Mouse (Mus musculus) forebrain, postnatal 0 days (tissue): Measurements from ENCODE around the gene Fos. TPM values are rescaled to one million over a fixed set of nuclear protein-coding genes. Genes with fewer than 3 reads are reported as not detected.

ENCODE experiments used
- ATAC-seq: fragments of 200-750 bp; cut with Nextera tagmentation; 2 replicates; pipeline ENCODE4 v1.8.0; 2017; ENCODE audit warnings: mild to moderate bottlenecking, moderate library complexity
- DNase-seq: peaks from one replicate; pipeline ENCODE4 v3.0.0-alpha.2; 2015
- H3K27ac ChIP-seq: fragments of 300-500 bp; sonication (generic); 2 replicates; pipeline ENCODE4 v1.5.1; 2014; ENCODE audit warnings: low read depth, mild to moderate bottlenecking, antibody characterized with exemption, low read length, moderate library complexity, mixed read lengths
- H3K27me3 ChIP-seq: fragments of 300-500 bp; sonication (generic); 2 replicates; pipeline ENCODE4 v1.6.1; 2014; ENCODE audit warnings: mild to moderate bottlenecking, low read length, mixed read lengths; ENCODE audit not compliant: insufficient read depth
- H3K36me3 ChIP-seq: fragments of 300-500 bp; sonication (generic); 2 replicates; pipeline ENCODE4 v1.6.1; 2014; ENCODE audit warnings: mild to moderate bottlenecking, moderate library complexity; ENCODE audit not compliant: insufficient read depth
- H3K4me1 ChIP-seq: fragments of 300-500 bp; sonication (generic); 2 replicates; pipeline ENCODE4 v1.6.1; 2014; ENCODE audit warnings: antibody characterized with exemption; ENCODE audit not compliant: insufficient read depth
- H3K4me2 ChIP-seq: fragments of 300-500 bp; sonication (generic); 2 replicates; pipeline ENCODE4 v1.6.1; 2014; ENCODE audit warnings: low read depth, mild to moderate bottlenecking, moderate library complexity
- H3K4me3 ChIP-seq: fragments of 300-500 bp; sonication (generic); 2 replicates; pipeline ENCODE4 v1.5.1; 2014; ENCODE audit warnings: low read depth, low read length, mixed read lengths
- H3K9ac ChIP-seq: fragments of 300-500 bp; sonication (generic); 2 replicates; pipeline ENCODE4 v1.6.1; 2014; ENCODE audit warnings: mild to moderate bottlenecking
- H3K9me3 ChIP-seq: fragments of 300-500 bp; sonication (generic); 2 replicates; pipeline ENCODE4 v1.6.1; 2016; ENCODE audit warnings: low read length
- CTCF ChIP-seq: sonication (generic); IDR thresholded peaks from 2 replicates; pipeline ENCODE4 v1.5.1; 2016; ENCODE audit warnings: antibody characterized with exemption, control low read depth, low read depth
- WGBS: fragments of 180-500 bp; shearing (Covaris S2); extraction: QIAGEN DNeasy Blood & Tissue Kit; methylation state at CpG from one replicate; pipeline ENCODE4 v1.1.7; 2014; 5-methylcytosine and 5-hydroxymethylcytosine counted together
- polyA plus RNA-seq: library from polyadenylated mRNA; unstranded; fragments of >200 nt; fragmentation: Nextera tagmentation; extraction: Ambion mirVana; gene quantifications from 2 replicates; pipeline ENCODE4 v1.2.1, GENCODE M21; 2015
- total RNA-seq: library from RNA; depleted of rRNA; stranded (reverse); fragments of >200 nt; gene quantifications from 2 replicates; pipeline ENCODE4 v1.2.3, GENCODE M21; 2014; rRNA removed

Gene Fos
- total RNA-seq (14.2 and 18.0 TPM in 2 replicates), polyA plus RNA-seq (9.3 and 9.6 TPM in 2 replicates)

DNA sequence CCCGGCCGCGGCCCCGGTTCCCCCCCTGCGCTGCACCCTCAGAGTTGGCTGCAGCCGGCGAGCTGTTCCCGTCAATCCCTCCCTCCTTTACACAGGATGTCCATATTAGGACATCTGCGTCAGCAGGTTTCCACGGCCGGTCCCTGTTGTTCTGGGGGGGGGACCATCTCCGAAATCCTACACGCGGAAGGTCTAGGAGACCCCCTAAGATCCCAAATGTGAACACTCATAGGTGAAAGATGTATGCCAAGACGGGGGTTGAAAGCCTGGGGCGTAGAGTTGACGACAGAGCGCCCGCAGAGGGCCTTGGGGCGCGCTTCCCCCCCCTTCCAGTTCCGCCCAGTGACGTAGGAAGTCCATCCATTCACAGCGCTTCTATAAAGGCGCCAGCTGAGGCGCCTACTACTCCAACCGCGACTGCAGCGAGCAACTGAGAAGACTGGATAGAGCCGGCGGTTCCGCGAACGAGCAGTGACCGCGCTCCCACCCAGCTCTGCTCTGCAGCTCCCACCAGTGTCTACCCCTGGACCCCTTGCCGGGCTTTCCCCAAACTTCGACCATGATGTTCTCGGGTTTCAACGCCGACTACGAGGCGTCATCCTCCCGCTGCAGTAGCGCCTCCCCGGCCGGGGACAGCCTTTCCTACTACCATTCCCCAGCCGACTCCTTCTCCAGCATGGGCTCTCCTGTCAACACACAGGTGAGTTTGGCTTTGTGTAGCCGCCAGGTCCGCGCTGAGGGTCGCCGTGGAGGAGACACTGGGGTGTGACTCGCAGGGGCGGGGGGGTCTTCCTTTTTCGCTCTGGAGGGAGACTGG is at the start of gene Fos:
Fos (plus strand) TSS at position 410 of the 817 bp plus-strand sequence.
- Histone ChIP-seq H3K36me3 (no peaks in the 10 kb centered on the region), H3K4me1 (0 out of 2 replicates have a peak, but pooled peaks cover 5% of the 10 kb centered on the region), H3K4me3 (peak within 1 kb of the TSS; percentile 50), H3K27ac (peak within 1 kb of the TSS; percentile 9; the same call in 1 of the 2 replicates), H3K9ac (peak within 1 kb of the TSS; percentile 54), H3K4me2 (peak within 1 kb of the TSS; percentile 98), H3K27me3 (peaks cover 10% of the 10 kb centered on the region; the same call in 1 of the 2 replicates), H3K9me3 (no peaks in the 10 kb centered on the region)
- ATAC-seq (peak; percentile 90), DNase-seq (peak; percentile 92)
- no peak for TF ChIP-seq CTCF
- under 1% methylated on average over 56 of the region's 56 CpGs for WGBS

DNA sequence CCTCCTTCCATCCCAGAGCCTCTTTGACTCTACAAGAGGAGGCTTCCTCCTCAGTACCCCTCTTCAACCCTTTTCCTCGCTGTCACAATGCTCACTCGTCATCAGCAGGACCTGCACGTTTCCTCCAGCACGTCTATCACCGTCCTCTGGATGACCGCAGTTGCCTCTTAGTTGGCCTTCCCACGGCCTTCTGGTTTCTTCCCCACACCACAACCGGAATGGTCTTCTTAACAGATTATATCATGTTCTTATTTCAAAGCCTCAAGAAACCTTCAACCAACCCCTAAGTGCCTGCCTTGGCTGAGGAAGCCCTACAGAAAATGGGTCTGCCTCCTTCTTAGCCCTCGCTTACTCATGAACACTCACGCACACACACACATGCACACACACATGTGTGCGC is 48.0 kb upstream of the Fos start:
- H3K4me3 ChIP-seq, result no peak overlapping the region
- H3K36me3 ChIP-seq, result no peaks in the 10 kb centered on the region
- no peak for ATAC-seq
- no peak for TF ChIP-seq CTCF
- no peak overlapping the region for H3K9ac ChIP-seq
- DNase-seq, result no peak
- no peaks in the 10 kb centered on the region for H3K9me3 ChIP-seq
- H3K27me3 ChIP-seq, result no peaks in the 10 kb centered on the region
- no peak overlapping the region for H3K27ac ChIP-seq
- no peak overlapping the region for H3K4me2 ChIP-seq
- no peaks in the 10 kb centered on the region for H3K4me1 ChIP-seq
- WGBS, result 96% methylated on average over 11 of the region's 11 CpGs

GRCm38 (mm10) chr12:85426126-85426525 is 47.6 kb upstream of the Fos start:
- no peaks in the 10 kb centered on the region for H3K27me3 ChIP-seq
- no peak overlapping the region for H3K9ac ChIP-seq
- no peak overlapping the region for H3K4me3 ChIP-seq
- no peaks in the 10 kb centered on the region for H3K9me3 ChIP-seq
- no peak overlapping the region for H3K4me2 ChIP-seq
- no peak for TF ChIP-seq CTCF
- no peaks in the 10 kb centered on the region for H3K36me3 ChIP-seq
- WGBS, result 42% methylated on average over 10 of the region's 10 CpGs
- H3K27ac ChIP-seq, result no peak overlapping the region
- no peaks in the 10 kb centered on the region for H3K4me1 ChIP-seq
- DNase-seq, result no peak
- no peak for ATAC-seq

DNA sequence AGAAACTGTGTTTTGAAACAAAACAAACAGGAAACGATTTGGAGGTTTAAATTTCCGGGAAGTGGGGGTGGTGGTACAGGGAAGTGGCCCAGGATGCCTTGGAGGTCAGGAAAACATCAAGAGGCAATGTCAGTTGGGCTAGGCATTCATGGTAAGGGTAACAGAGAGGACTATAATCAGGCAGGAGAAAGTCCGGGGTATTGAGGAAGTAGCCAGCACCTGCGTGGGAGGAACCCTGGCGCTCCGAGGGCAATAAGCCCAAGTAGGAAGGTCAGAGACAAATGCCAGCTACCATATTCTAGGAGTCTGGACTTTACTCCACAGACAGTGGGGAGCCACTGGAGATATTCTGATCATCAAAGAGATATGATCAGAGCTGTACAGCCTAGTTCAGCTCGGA is 45.9 kb upstream of the Fos start:
- no peak overlapping the region for H3K9ac ChIP-seq
- H3K4me3 ChIP-seq, result no peak overlapping the region
- no peaks in the 10 kb centered on the region for H3K9me3 ChIP-seq
- H3K27me3 ChIP-seq, result no peaks in the 10 kb centered on the region
- WGBS, result 85% methylated on average over 7 of the region's 7 CpGs
- H3K27ac ChIP-seq, result no peak overlapping the region
- H3K4me1 ChIP-seq, result no peaks in the 10 kb centered on the region
- no peaks in the 10 kb centered on the region for H3K36me3 ChIP-seq
- DNase-seq, result no peak
- H3K4me2 ChIP-seq, result no peak overlapping the region
- no peak for ATAC-seq
- no peak for TF ChIP-seq CTCF

- no peak for TF ChIP-seq CTCF
- Histone ChIP-seq H3K4me3 (no peak overlapping the region), H3K27me3 (no peaks in the 10 kb centered on the region), H3K27ac (no peak overlapping the region), H3K4me2 (no peak overlapping the region), H3K9ac (no peak overlapping the region), H3K9me3 (no peaks in the 10 kb centered on the region), H3K36me3 (no peaks in the 10 kb centered on the region), H3K4me1 (no peaks in the 10 kb centered on the region)
- no peak for ATAC-seq
- WGBS, result 82% methylated on average over 4 of the region's 4 CpGs
- no peak for DNase-seq
These were observed 43.7 kb upstream of the Fos start for GRCm38 (mm10) chr12:85429999-85430398.

GRCm38 (mm10) chr12:85430434-85430833 is 43.3 kb upstream of the Fos start:
- no peaks in the 10 kb centered on the region for H3K9me3 ChIP-seq
- H3K36me3 ChIP-seq, result no peaks in the 10 kb centered on the region
- WGBS, result 67% methylated on average over 6 of the region's 6 CpGs
- H3K4me2 ChIP-seq, result no peak overlapping the region
- H3K27ac ChIP-seq, result no peak overlapping the region
- H3K4me3 ChIP-seq, result no peak overlapping the region
- no peak overlapping the region for H3K9ac ChIP-seq
- ATAC-seq, result no peak
- no peak for DNase-seq
- TF ChIP-seq CTCF, result no peak
- peaks cover 2% of the 10 kb centered on the region; the same call in 1 of the 2 replicates for H3K4me1 ChIP-seq
- no peaks in the 10 kb centered on the region for H3K27me3 ChIP-seq

DNA sequence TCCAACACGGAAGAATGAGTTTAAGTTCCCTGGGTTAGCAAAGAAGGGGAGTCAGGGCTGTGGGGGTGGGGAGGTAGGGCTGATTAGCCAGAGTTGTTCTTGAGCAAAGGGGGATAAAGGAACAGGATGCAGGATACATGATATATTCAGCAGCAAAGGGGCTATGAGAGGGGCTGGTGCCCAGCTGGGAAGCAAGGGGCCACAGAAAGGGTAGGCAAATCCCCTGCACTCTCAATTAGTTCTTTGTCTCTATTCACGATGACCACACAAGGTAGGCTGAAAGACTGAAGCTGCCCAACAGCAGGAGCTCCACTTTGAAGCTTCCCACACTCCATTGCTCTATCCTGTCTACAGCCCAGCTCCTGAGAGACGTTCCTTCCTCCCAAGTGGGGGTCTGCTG is 39.8 kb upstream of the Fos start:
- no peaks in the 10 kb centered on the region for H3K9me3 ChIP-seq
- H3K27me3 ChIP-seq, result no peaks in the 10 kb centered on the region
- peaks cover 18% of the 10 kb centered on the region for H3K4me1 ChIP-seq
- ATAC-seq, result no peak
- H3K4me3 ChIP-seq, result no peak overlapping the region
- no peak overlapping the region for H3K9ac ChIP-seq
- WGBS, result 7% methylated on average over 3 of the region's 3 CpGs
- H3K36me3 ChIP-seq, result no peaks in the 10 kb centered on the region
- no peak overlapping the region for H3K4me2 ChIP-seq
- H3K27ac ChIP-seq, result no peak overlapping the region
- DNase-seq, result no peak
- no peak for TF ChIP-seq CTCF
